Mouse (Mus musculus) liver, embryonic 11.5 days (tissue): ENCODE data around the gene H2al1e. TPM values are rescaled to one million over a fixed set of nuclear protein-coding genes. Genes with fewer than 3 reads are reported as not detected.
"Not testable (repeated sequence)": the region's sequence is repeated elsewhere in the genome, so short reads cannot be mapped to it uniquely, and the experiment has no call there.

ENCODE experiments used
- ATAC-seq: fragments of 200-750 bp; cut with Nextera tagmentation; replicated peaks from 2 replicates; pipeline ENCODE4 v1.8.0; 2017; ENCODE audit warnings: moderate number of reproducible peaks, mild to moderate bottlenecking, moderate TSS enrichment, moderate library complexity; ENCODE audit not compliant: low FRiP score
- DNase-seq: peaks from one replicate; pipeline ENCODE4 v3.0.0-alpha.2; 2017; ENCODE audit warnings: low spot score
- H3K27ac ChIP-seq: fragments of 300-500 bp; sonication (generic); 2 replicates; pipeline ENCODE4 v1.5.1; 2014; ENCODE audit warnings: mild to moderate bottlenecking, low read depth, low read length, control low read depth
- H3K27me3 ChIP-seq: fragments of 300-500 bp; sonication (generic); replicated peaks from 2 replicates; pipeline ENCODE4 v1.6.1; 2014; ENCODE audit warnings: low read length, mixed read lengths; ENCODE audit not compliant: control insufficient read depth, insufficient read depth
- H3K36me3 ChIP-seq: fragments of 300-500 bp; sonication (generic); 2 replicates; pipeline ENCODE4 v1.6.1; 2014; ENCODE audit warnings: mild to moderate bottlenecking, low read length, moderate library complexity, mixed read lengths; ENCODE audit not compliant: control insufficient read depth, insufficient read depth
- H3K4me1 ChIP-seq: fragments of 300-500 bp; sonication (generic); replicated peaks from 2 replicates; pipeline ENCODE4 v1.6.1; 2014; ENCODE audit warnings: low read length, mixed read lengths; ENCODE audit not compliant: control insufficient read depth, insufficient read depth
- H3K4me2 ChIP-seq: fragments of 300-500 bp; sonication (generic); 2 replicates; pipeline ENCODE4 v1.6.1; 2014; ENCODE audit warnings: mild to moderate bottlenecking, control low read depth, moderate library complexity
- H3K4me3 ChIP-seq: fragments of 300-500 bp; sonication (generic); 2 replicates; pipeline ENCODE4 v1.5.1; 2014; ENCODE audit warnings: low read depth, low read length, control low read depth
- H3K9ac ChIP-seq: fragments of 300-500 bp; sonication (generic); 2 replicates; pipeline ENCODE4 v1.6.1; 2014; ENCODE audit warnings: low read depth, low read length, control low read depth
- H3K9me3 ChIP-seq: fragments of 300-500 bp; sonication (generic); 2 replicates; pipeline ENCODE4 v1.6.1; 2016; ENCODE audit warnings: low read length, inconsistent platforms, mixed read lengths; ENCODE audit not compliant: control insufficient read depth
- WGBS: fragments of 180-500 bp; shearing (Covaris S2); extraction: QIAGEN DNeasy Blood & Tissue Kit; methylation state at CpG from one replicate; pipeline ENCODE4 v1.1.7; 2014; 5-methylcytosine and 5-hydroxymethylcytosine counted together
- polyA plus RNA-seq: library from polyadenylated mRNA; unstranded; fragments of >200 nt; fragmentation: Nextera tagmentation; extraction: Ambion mirVana; gene quantifications from 2 replicates; pipeline ENCODE4 v1.2.1, GENCODE M21; 2014

The H2al1e gene
- polyA plus RNA-seq, 1 experiment from 2014 or later: not detected

- H3K27ac ChIP-seq, DNase-seq, H3K9ac ChIP-seq, H3K9me3 ChIP-seq, ATAC-seq, H3K4me3 ChIP-seq, H3K4me1 ChIP-seq, H3K27me3 ChIP-seq, H3K36me3 ChIP-seq, H3K4me2 ChIP-seq: not testable (repeated sequence)
- no CpG with 5 or more reads among the region's 3 CpGs for WGBS
These were observed 12.8 kb upstream of the H2al1e start, which contains the start of gene H2al1a for GRCm38 (mm10) chrX:11298957-11299356. TSS of gene H2al1a (plus strand) at chrX:11299257.

- H3K4me3 ChIP-seq, H3K4me2 ChIP-seq, H3K9me3 ChIP-seq, H3K36me3 ChIP-seq, H3K9ac ChIP-seq, ATAC-seq, H3K27ac ChIP-seq, H3K27me3 ChIP-seq, DNase-seq, H3K4me1 ChIP-seq: not testable (repeated sequence)
- 91% methylated on average over 1 of the region's 3 CpGs for WGBS
These were observed 9.6 kb upstream of the H2al1e start, which contains the start of gene H2al1b for GRCm38 (mm10) chrX:11302132-11302531. TSS of gene H2al1b (plus strand) at chrX:11302432.

- not testable (repeated sequence) for H3K4me2 ChIP-seq, H3K4me1 ChIP-seq, H3K4me3 ChIP-seq, H3K9me3 ChIP-seq, DNase-seq, H3K27me3 ChIP-seq, H3K36me3 ChIP-seq, H3K27ac ChIP-seq, H3K9ac ChIP-seq, ATAC-seq
- 73% methylated on average over 1 of the region's 6 CpGs for WGBS
These were observed 6.4 kb upstream of the H2al1e start, which contains the start of gene H2al1c for GRCm38 (mm10) chrX:11305355-11305754. TSS of gene H2al1c (plus strand) at chrX:11305655.

- H3K27ac ChIP-seq, H3K4me1 ChIP-seq, DNase-seq, H3K36me3 ChIP-seq, H3K4me3 ChIP-seq, H3K9me3 ChIP-seq, H3K9ac ChIP-seq, ATAC-seq, H3K27me3 ChIP-seq, H3K4me2 ChIP-seq: not testable (repeated sequence)
- WGBS: no CpG with 5 or more reads among the region's 6 CpGs
These were observed 3.2 kb upstream of the H2al1e start, which contains the start of gene H2al1d for GRCm38 (mm10) chrX:11308524-11308923. TSS of gene H2al1d (plus strand) at chrX:11308824.

- H3K9me3 ChIP-seq, ATAC-seq, H3K4me3 ChIP-seq, H3K36me3 ChIP-seq, H3K27me3 ChIP-seq, H3K9ac ChIP-seq, H3K27ac ChIP-seq, H3K4me1 ChIP-seq, H3K4me2 ChIP-seq, DNase-seq: not testable (repeated sequence)
- no CpG with 5 or more reads among the region's 6 CpGs for WGBS
These were observed 3.1 kb downstream of the H2al1e start, which contains the start of gene H2al1f for GRCm38 (mm10) chrX:11314858-11315257. TSS of gene H2al1f (plus strand) at chrX:11315158.

GRCm38 (mm10) chrX:11317956-11318355 lies 6.2 kb downstream of the H2al1e start, which contains the start of gene H2al1g:
TSS of gene H2al1g (plus strand) at chrX:11318256.
- not testable (repeated sequence) for H3K36me3 ChIP-seq, H3K27ac ChIP-seq, ATAC-seq, H3K4me2 ChIP-seq, H3K4me1 ChIP-seq, DNase-seq, H3K9ac ChIP-seq, H3K4me3 ChIP-seq, H3K9me3 ChIP-seq, H3K27me3 ChIP-seq
- no CpG with 5 or more reads among the region's 3 CpGs for WGBS

GRCm38 (mm10) chrX:11321192-11321591 lies 9.5 kb downstream of the H2al1e start, which contains the start of gene H2al1h:
TSS of gene H2al1h (plus strand) at chrX:11321492.
- not testable (repeated sequence) for H3K4me1 ChIP-seq, H3K36me3 ChIP-seq, H3K9ac ChIP-seq, H3K4me2 ChIP-seq, H3K4me3 ChIP-seq, ATAC-seq, H3K27me3 ChIP-seq, H3K27ac ChIP-seq, DNase-seq, H3K9me3 ChIP-seq
- no CpG with 5 or more reads among the region's 6 CpGs for WGBS

- not testable (repeated sequence) for H3K27me3 ChIP-seq, H3K36me3 ChIP-seq, H3K27ac ChIP-seq, H3K4me2 ChIP-seq, ATAC-seq, H3K9ac ChIP-seq, H3K4me3 ChIP-seq, H3K4me1 ChIP-seq, H3K9me3 ChIP-seq, DNase-seq
- WGBS: 89% methylated on average over 3 of the region's 5 CpGs
These were observed 12.6 kb downstream of the H2al1e start, which contains the start of gene H2al1i for GRCm38 (mm10) chrX:11324359-11324758. TSS of gene H2al1i (plus strand) at chrX:11324659.

- H3K36me3 ChIP-seq, H3K9ac ChIP-seq, DNase-seq, H3K4me1 ChIP-seq, H3K27me3 ChIP-seq, ATAC-seq, H3K4me2 ChIP-seq, H3K4me3 ChIP-seq, H3K9me3 ChIP-seq, H3K27ac ChIP-seq: not testable (repeated sequence)
- WGBS: 78% methylated on average over 2 of the region's 2 CpGs
These were observed 15.8 kb downstream of the H2al1e start, which contains the start of gene H2al1j for GRCm38 (mm10) chrX:11327522-11327921. TSS of gene H2al1j (plus strand) at chrX:11327822.
